Mouse (Mus musculus): ENCODE measurements around the gene Krt17.
"Not testable (repeated sequence)": the region's sequence is repeated elsewhere in the genome, so short reads cannot be mapped to it uniquely, and the experiment has no call there.

Gene Krt17

GRCm38 (mm10) chr11:100262058-100262980, 1.5 kb upstream of the Krt17 start:
- no peak for DNase-seq (ENCODE audit: low spot score in 2 of 2)

DNA sequence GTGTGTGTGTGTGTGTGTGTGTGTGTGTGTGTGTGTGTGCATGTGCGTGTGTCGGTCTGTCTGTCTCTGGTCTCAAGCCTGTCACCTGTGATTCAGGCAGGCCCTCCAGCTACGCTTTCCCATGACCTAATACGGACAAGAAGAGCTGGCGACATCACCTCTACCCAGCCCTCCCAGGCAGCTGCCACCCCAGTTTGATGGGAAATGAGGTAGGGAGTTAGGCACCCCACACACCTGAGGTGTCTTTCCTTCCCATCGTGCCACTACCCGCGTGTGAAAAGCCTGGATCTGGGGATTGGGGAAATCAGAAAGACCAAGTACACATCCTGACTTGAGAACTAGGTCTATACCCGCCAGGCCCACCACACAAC, 391 bp upstream of the Krt17 start:
- no peak for DNase-seq (ENCODE audit: low spot score in 2 of 2)

- DNase-seq (ENCODE audit: low spot score in 2 of 2) = no peak
These were observed 1.8 kb downstream of the Krt17 start for GRCm38 (mm10) chr11:100259079-100259478.

- no peak for DNase-seq (ENCODE audit: low spot score in 2 of 2)
These were observed 2.9 kb downstream of the Krt17 start for GRCm38 (mm10) chr11:100257967-100258366.

DNA sequence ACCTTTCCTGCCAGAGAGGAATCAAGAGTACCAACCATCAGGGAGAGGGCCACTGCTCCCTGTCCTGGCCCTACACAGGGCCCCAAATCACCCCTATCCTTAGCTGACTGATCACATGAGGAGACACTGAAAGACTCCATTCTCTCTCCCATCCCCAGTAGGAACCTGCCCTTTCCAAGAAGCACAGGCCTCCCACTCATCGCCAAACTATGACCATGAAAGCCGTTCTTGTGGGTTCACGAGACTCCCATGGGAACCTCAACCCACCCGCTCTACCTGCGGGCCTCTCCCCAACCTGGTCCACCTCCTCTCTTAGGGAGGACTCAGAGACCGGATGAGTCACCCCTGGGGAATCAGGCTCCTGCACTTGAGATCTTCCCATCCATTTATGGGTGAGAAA, 5.3 kb downstream of the Krt17 start:
- DNase-seq (ENCODE audit: low spot score in 2 of 2) = no peak

- DNase-seq (ENCODE audit: low spot score in 2 of 2) = no peak
These were observed 6.3 kb downstream of the Krt17 start for GRCm38 (mm10) chr11:100254360-100255090.

- no peak for DNase-seq (ENCODE audit: low spot score in 2 of 2)
These were observed 11.9 kb downstream of the Krt17 start, which contains the start of gene Krt16 for GRCm38 (mm10) chr11:100248852-100249465. Gene Krt16 (minus strand): TSS chr11:100248902.

DNA sequence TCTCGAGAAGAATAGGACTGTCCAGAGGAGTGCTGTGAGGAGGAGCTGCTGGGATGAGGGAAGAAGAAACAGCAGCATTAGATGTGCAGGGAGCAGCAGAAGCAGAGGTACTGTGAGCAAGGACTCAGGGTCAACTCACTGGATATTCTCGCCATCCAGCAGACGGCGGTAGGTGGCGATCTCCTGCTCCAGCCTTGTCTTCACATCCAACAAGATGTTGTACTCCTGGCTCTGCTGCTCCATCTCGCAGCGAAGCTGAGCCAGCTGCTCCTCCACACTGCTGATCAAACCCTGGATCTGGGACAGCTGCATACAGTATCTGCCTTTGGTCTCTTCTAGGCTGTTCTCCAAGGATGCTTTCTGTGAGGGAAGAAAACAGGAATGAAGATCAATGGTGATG, 14.4 kb downstream of the Krt17 start:
- not testable (repeated sequence) for DNase-seq (ENCODE audit: low spot score in 2 of 2)

GRCm38 (mm10) chr11:100240272-100240671, 20.6 kb downstream of the Krt17 start:
- not testable (repeated sequence) for DNase-seq (ENCODE audit: low spot score in 2 of 2)

DNA sequence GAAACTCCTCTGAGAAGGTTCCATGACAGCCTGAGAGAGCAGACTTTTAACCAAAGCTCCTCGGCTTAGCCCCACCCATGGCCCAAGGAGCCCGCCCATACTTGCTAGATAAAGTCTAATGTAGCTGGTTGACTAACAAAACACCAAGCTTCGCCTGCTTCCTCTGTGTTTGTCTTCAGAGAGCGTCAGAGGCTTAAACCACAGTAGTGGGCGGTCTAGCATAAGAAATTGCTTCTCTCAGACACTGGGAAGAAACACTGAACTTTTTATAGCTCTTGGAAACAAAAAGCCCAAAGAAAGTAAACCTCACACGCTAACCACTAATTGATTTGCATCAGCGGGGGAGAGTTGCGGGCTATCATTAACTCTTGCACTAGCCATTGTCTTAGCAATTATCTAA, 39.1 kb downstream of the Krt17 start:
- peak in 1 of 2 experiments; percentile 10 for DNase-seq (ENCODE audit: low spot score in 2 of 2)

- DNase-seq (ENCODE audit: low spot score in 2 of 2) = no peak
These were observed 41.5 kb downstream of the Krt17 start for GRCm38 (mm10) chr11:100219304-100219703.

DNA sequence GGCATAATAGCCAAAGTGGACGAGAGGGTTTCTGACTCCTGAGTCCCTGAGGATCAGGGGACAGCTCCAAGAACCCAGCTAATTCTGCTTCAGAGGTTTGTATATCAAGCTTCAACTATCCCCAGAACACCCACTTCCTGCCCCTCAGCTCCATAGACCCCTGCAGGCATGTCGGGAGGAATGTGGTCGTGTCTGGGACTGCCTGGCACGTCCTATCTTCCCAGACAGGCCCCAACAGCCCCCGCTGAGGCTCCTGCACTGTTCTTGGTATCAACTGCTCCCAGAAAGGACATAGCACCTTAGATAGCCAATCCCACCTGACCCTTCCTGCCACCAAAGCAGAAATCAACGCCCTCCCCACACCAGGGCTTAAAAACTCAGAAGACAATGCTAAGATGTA, 52.3 kb downstream of the Krt17 start:
- no peak for DNase-seq (ENCODE audit: low spot score in 2 of 2)

DNA sequence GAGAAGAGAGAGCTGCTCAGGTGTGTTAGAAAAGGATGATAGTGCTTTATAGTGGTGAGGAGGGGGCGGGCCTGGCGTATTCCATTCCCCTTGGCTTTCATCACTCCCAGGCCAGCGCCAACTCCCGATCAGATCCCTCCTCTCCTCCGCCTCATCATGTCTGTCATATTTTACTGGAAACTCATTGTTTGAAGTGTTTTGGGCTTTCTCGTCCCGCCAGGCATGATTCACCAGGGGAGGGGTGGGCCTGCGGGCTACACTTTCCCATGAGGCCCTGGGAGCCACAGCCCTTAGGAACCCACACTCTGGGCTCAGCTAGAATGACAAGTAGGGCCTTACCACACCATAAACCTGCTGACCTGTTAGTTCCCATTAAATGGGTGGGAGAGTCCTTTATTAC, 53.3 kb downstream of the Krt17 start, which contains the start of gene Krt14:
Gene Krt14, minus strand, starts transcription at position 51 of the 400 bp plus-strand sequence.
- no peak for DNase-seq (ENCODE audit: low spot score in 2 of 2)

Data from right cerebral cortex, postnatal 36 days (tissue).